Mouse (Mus musculus): ENCODE data around the gene Sbno2.

Sbno2 gene

GRCm38 (mm10) chr10:80018739-80019297, 86.6 kb downstream of the Sbno2 start:
- DNase-seq (ENCODE audit: low spot score in 2 of 2), result peak; percentile 78 to 83

DNA sequence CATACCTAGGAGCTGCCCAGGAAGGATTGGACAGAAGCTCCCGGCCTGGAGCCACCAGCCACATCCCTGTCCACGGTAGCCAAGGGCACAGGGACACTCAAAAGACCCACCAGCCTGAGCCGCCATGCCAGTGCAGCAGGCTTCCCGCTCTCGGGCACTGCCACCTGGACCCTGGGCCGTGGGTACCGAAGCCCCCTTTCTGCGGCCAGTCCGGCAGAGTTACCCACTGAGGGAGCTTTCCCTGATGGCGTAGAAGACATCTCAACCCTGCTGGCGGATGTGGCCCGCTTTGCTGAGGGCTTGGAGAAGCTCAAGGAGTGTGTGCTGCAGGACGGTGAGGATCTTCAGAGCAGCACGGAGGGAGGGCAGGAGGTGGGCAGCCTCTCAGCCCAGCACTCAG, 87.6 kb downstream of the Sbno2 start:
- peak in 1 of 2 experiments; percentile 47 for DNase-seq (ENCODE audit: low spot score in 2 of 2)

- DNase-seq (ENCODE audit: low spot score in 2 of 2), result peak; percentile 96 to 97
Measured at GRCm38 (mm10) chr10:80017361-80017760, 88.0 kb downstream of the Sbno2 start.

GRCm38 (mm10) chr10:80016931-80017330, 88.4 kb downstream of the Sbno2 start:
- DNase-seq (ENCODE audit: low spot score in 2 of 2), result no peak

DNA sequence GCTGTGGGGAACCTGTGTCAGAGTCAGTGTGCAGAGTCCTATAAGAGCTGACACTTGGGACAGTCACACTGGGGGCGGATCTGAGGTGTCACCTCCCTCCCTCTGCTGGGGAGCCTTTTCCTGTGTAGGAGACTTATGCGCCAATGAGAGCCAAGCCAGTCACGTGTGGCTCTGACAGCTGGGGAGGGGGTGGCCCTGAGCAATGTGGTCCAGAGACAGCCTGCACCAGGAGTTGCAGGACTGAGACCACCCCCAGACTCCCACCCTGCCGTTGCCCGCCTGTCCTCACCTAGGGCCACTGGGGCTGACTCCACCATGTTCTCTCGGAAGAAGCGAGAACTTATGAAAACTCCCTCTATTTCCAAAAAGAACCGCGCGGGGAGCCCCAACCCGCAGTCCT, 88.9 kb downstream of the Sbno2 start, which contains the start of gene Arhgap45:
Gene Arhgap45, plus strand, starts transcription at position 143 of the 400 bp plus-strand sequence.
- peak; percentile 94 for DNase-seq (ENCODE audit: low spot score in 2 of 2)

DNA sequence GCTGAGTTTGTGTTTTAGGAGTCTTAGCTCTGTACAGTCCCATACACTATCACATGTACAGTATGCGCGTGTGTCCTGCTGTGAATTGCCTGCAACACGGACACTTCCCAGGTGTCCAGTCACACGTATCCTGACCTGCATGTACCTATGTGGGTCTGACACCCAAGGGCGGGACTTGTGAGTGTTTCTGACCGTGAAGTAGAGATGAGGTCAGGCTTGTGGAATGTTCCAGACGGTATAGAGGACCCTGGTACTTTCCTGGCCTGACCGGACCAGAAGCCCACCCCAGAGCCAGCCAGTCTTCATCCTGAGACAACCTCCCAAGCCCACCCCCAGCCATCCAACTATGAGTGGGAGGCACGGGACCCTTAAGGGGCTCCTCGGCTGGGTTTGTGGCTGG, 89.8 kb downstream of the Sbno2 start:
- no peak for DNase-seq (ENCODE audit: low spot score in 2 of 2)

- DNase-seq (ENCODE audit: low spot score in 2 of 2), result no peak
Measured at GRCm38 (mm10) chr10:80014484-80015290, 90.7 kb downstream of the Sbno2 start.

DNA sequence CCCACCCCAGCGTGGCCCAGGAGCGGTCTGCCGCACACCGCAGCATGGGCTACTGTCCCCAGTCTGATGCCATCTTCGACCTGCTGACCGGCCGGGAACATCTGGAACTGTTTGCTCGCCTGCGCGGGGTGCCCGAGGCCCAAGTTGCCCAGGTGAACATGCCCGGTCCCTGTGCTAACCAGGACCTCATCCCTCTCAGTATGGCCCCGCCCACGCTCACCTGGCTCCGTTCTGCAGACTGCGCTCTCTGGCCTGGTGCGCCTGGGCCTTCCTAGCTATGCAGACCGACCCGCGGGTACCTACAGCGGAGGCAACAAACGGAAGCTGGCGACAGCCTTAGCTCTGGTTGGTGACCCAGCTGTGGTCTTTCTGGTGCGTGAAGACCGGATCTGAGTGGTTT, 91.8 kb downstream of the Sbno2 start:
- DNase-seq (ENCODE audit: low spot score in 2 of 2), result no peak

DNA sequence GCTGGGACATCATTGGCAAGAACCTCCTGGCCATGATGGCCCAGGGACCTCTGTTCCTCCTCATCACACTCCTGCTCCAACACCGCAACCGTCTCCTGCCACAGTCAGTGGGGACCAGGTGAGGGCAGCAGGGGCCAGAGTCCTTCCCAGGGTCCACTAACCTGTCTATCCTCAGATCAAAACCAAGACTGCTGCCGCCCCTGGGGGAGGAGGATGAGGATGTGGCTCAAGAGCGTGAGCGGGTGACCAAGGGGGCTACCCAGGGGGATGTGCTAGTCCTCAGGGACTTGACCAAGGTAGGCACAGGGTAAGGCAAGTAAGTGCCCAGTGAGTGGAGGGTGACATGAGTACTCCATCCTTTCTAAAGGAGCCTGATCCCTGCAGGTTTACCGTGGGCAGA, 93.6 kb downstream of the Sbno2 start:
- no peak for DNase-seq (ENCODE audit: low spot score in 2 of 2)

All from spleen, postnatal 36 days (tissue).